Mouse (Mus musculus) spleen, adult 2 months (tissue): ENCODE results near the gene Apol7a.
"Not testable (repeated sequence)": the region's sequence is repeated elsewhere in the genome, so short reads cannot be mapped to it uniquely, and the experiment has no call there.

Experiments
- CTCF ChIP-seq: fragments of 200-500 bp; IDR thresholded peaks from 2 replicates; pipeline ENCODE4 v1.5.1; 2011; ENCODE audit warnings: mild to moderate bottlenecking, inconsistent platforms; ENCODE audit not compliant: insufficient read depth, insufficient read length, insufficient replicate concordance; ENCODE audit errors: extremely low read depth
- POLR2A ChIP-seq: fragments of 200-500 bp; IDR thresholded peaks from 2 replicates; pipeline ENCODE4 v1.6.1; 2011; ENCODE audit warnings: low read depth, low read length, inconsistent platforms

- not testable (repeated sequence) for TF ChIP-seq CTCF, POLR2A
Observed at GRCm38 (mm10) chr15:77411035-77411434, 12.1 kb upstream of the Apol7a start, which contains the start of gene Apol9a.
